Mouse (Mus musculus) CH12.LX (cell line): ENCODE data around the gene Atf3.

Source experiments
- CHD1 ChIP-seq: IDR thresholded peaks from 2 replicates; pipeline ENCODE4 v1.6.1; 2012; ENCODE audit warnings: low read depth, low read length, improper control_type of control experiment, inconsistent platforms
- CTCF ChIP-seq, 2 experiments: IDR thresholded peaks in 1 of 2; conservative IDR thresholded peaks in 1 of 2; 2 replicates each; pipeline ENCODE4 v1.5.1; 2011 to 2012; ENCODE audit warnings: low read depth in 2 of 2, low read length in 2 of 2, improper control_type of control experiment in 1 of 2, inconsistent platforms in 1 of 2, mild to moderate bottlenecking in 1 of 2, moderate library complexity in 1 of 2
- E2F4 ChIP-seq: IDR thresholded peaks from 2 replicates; pipeline ENCODE4 v1.6.1; 2011; ENCODE audit warnings: low read depth, low read length, improper control_type of control experiment; ENCODE audit not compliant: insufficient replicate concordance
- EP300 ChIP-seq: IDR thresholded peaks from 2 replicates; pipeline ENCODE4 v1.6.1; 2011; ENCODE audit warnings: low read length, improper control_type of control experiment
- POLR2A ChIP-seq: IDR thresholded peaks from 2 replicates; pipeline ENCODE4 v1.6.1; 2011; ENCODE audit warnings: low read depth, mild to moderate bottlenecking, improper control_type of control experiment, low read length
- POLR2AphosphoS2 ChIP-seq: IDR thresholded peaks from 2 replicates; pipeline ENCODE4 v1.6.1; 2011; ENCODE audit warnings: low read depth, low read length, improper control_type of control experiment
- TBP ChIP-seq: conservative IDR thresholded peaks from 2 replicates; pipeline ENCODE4 v1.6.1; 2011; ENCODE audit warnings: low read depth, low read length, improper control_type of control experiment
- USF1 ChIP-seq: IDR thresholded peaks from 2 replicates; pipeline ENCODE4 v1.6.1; 2014; ENCODE audit warnings: low read depth, mild to moderate bottlenecking, inconsistent platforms, low read length, improper control_type of control experiment

- TF ChIP-seq POLR2A (no peak), CTCF (conservative IDR thresholded peaks at IDR 0.05 in 1 of 2, IDR thresholded peaks at IDR 0.05 in 1 of 2; ENCODE audit: low read depth in 2 of 2, low read length in 2 of 2) (peak; percentile 27 to 56; a peak in 3 of 4 replicates), POLR2AphosphoS2 (no peak), USF1 (no peak), E2F4 (no peak), EP300 (no peak), CHD1 (no peak), TBP (no peak)
These were observed 45.4 kb downstream of the Atf3 start for GRCm38 (mm10) chr1:191172487-191172886.
